Mouse (Mus musculus): ENCODE measurements at regions not wholly inside any gene's neighbourhood (a gene's known extent, or its start where the extent isn't known, plus 50 kb on each side); places are given as distances from the start of the nearest gene placed in this dataset.

DNA sequence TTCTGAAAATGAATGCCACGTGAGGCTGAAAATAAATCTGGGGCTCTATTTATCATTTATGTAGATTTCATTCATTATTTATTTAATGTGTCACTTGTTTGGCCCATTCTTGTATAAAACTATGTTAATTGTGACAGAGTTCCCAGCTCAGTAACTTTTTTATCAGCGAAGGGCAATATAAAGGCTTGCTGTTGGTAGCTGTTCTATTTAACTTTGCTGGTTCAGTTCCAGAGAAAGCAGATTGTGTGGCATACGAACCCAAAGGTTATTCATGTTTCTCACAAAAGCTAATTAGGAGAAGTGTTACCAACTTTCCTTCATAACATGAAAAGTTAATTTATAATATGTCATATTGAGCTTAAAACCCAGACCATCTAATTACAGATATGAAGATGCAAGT lies 891.1 kb downstream of the Zpld1 start:
- TF ChIP-seq EP300 (IDR thresholded peaks at IDR 0.05; ENCODE audit: low read depth in 1 of 2, low read length in 2 of 2): no peak
- no peak for TF ChIP-seq POLR2A (IDR thresholded peaks at IDR 0.05; ENCODE audit: control insufficient read depth in 1 of 2, insufficient read depth in 1 of 2, low read depth in 1 of 2, low read length in 2 of 2, poor library complexity in 1 of 2)
- no peak for TF ChIP-seq GATA1 (IDR thresholded peaks at IDR 0.05; ENCODE audit: low read depth, low read length)
- TF ChIP-seq MAFK (IDR thresholded peaks at IDR 0.05; ENCODE audit: borderline replicate concordance, low read depth, low read length): no peak
- no peak for TF ChIP-seq CTCF (IDR thresholded peaks at IDR 0.05 in 2 of 3, conservative IDR thresholded peaks at IDR 0.05 in 1 of 3; ENCODE audit: control insufficient read depth in 1 of 3, insufficient read depth in 1 of 3, low read depth in 2 of 3, low read length in 3 of 3, poor library complexity in 1 of 3, severe bottlenecking in 1 of 3)
- TF ChIP-seq MEF2A (IDR thresholded peaks at IDR 0.05; ENCODE audit: extremely low read depth, insufficient replicate concordance, low read depth, low read length, poor library complexity, severe bottlenecking): no peak
- TF ChIP-seq POLR2AphosphoS2 (IDR thresholded peaks at IDR 0.05; ENCODE audit: low read length): no peak
- TF ChIP-seq TCF12 (IDR thresholded peaks at IDR 0.05; ENCODE audit: low read depth, low read length): no peak
- no peak for TF ChIP-seq CHD2 (IDR thresholded peaks at IDR 0.05; ENCODE audit: low read length)
- TF ChIP-seq USF1 (IDR thresholded peaks at IDR 0.05; ENCODE audit: low read depth, low read length): no peak
- no peak for TF ChIP-seq MXI1 (IDR thresholded peaks at IDR 0.05; ENCODE audit: low read depth, low read length)
- TF ChIP-seq POLR2AphosphoS5 (IDR thresholded peaks at IDR 0.05; ENCODE audit: borderline replicate concordance, low read depth, low read length): no peak
